Mouse (Mus musculus): ENCODE data around the gene Kansl2.

The Kansl2 gene

GRCm38 (mm10) chr15:98503317-98503716 lies 30.7 kb downstream of the Kansl2 start:
- no peak for DNase-seq (ENCODE audit: low read depth)

GRCm38 (mm10) chr15:98497631-98498030 lies 36.4 kb downstream of the Kansl2 start:
- no peak for DNase-seq (ENCODE audit: low read depth)

- no peak for DNase-seq (ENCODE audit: low read depth)
Observed at GRCm38 (mm10) chr15:98492102-98492501, 42.0 kb downstream of the Kansl2 start, which contains the start of gene Olfr279. Gene Olfr279, plus strand, starts transcription at chr15:98492402.

DNA sequence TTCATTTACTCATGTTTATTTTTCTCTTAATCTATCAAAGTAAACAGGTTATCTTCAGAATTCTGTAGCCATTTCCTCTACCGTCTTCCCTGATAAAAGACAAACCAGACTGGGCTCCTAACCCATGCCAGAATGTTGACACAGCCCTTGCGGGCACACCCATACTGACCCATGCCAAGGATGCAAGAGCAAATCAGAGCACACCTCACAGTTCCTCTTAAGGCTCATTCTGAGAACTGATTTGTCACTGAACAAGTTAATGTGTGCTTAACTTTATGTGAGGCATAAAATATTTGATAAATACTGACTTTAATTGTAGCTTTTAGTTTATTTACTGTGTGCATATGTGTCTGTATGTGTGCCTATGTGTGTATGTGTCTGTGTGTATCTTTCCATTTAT lies 42.7 kb downstream of the Kansl2 start:
- no peak for DNase-seq (ENCODE audit: low read depth)

GRCm38 (mm10) chr15:98486433-98487021 lies 47.5 kb downstream of the Kansl2 start:
- DNase-seq (ENCODE audit: low read depth): peak; percentile 49

- DNase-seq (ENCODE audit: low read depth): no peak
Observed at GRCm38 (mm10) chr15:98483907-98484886, 49.9 kb downstream of the Kansl2 start.

DNA sequence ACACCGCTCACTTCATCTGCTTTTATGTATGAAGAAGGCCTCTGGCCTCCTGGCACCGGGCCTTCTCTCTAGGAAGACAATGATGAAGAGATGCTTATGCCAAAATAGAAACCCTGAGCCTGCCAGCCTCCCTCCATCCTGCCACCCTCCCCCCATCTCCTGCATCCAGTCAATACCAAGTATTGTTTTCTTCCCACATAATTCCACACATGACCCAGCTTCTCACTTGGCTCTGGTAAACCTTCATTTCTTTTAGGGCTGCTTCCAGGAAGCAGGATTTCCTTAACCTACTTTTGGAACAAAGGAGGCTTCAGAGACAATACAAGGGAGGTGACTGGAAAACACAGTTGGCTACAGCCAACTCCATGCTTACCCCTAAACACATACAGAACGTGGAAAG lies 51.4 kb downstream of the Kansl2 start, which contains the start of gene Lalba:
TSS of gene Lalba (minus strand) at position 21 of the 400 bp plus-strand sequence.
- DNase-seq (ENCODE audit: low read depth): no peak

DNA sequence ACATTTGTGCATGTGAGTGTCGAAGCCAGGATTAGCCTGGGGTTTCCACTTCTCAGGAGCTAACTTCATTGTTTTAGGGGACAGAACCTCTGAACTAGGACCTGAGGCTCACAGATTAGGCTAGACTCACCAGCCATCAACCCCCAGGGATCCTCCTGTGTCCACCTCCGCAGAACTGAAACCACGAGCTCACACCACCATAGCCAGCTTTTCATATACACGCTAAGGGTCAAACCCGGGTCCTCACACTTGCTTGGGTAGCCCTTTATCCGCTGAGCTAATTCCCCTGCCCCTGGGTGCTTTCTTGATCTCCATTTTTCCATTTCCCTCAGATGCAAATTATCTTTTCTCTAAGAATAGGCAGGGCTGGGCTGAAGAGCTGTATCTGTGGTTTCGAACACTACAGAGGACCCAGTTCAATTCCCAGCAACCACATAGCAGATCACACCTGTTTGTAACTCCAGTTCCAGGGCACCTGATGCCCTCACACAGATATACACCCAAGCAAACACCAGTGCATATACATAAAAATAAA lies 54.4 kb downstream of the Kansl2 start:
- DNase-seq (ENCODE audit: low read depth): no peak

DNA sequence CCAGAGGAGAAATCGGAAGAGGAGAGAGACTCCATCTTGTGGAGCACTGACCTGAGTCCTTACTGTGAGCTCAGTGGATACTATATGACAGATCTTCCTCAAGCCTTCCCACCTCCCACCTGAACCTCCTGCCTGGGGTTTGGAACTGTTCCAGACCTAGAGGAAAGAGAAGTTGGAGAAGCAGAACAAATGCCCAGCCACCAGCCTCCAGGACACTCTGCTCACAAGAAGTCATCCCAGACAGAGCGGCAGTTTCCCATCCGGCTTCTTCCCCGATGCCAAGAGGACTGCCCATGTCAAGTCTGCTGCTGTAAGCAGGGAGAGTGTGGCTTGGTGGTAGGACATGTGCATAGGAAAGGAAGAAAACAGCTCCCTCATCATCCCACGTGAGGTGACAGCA lies 57.8 kb downstream of the Kansl2 start:
- DNase-seq (ENCODE audit: low read depth): no peak

DNA sequence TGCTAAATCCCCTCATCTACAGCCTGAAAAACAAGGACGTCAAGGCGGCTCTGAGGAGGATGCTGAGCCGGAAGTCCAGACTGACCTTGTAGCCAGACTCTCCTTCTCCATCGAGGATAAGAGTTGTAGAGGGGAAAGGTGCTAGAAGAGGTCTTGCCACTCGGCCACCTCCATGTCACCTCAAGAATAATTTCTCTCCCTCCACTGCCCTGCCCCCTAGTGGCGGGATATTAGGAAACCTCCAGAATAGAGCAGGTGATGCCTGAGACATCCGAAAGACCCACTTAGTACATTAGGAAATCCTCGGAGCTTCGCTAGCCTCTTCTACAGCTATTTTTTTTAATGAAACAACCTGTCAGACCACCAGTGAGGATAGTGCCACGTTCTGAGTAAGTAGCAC lies 58.7 kb downstream of the Kansl2 start:
- peak; percentile 46 for DNase-seq (ENCODE audit: low read depth)

- DNase-seq (ENCODE audit: low read depth): no peak
Observed at GRCm38 (mm10) chr15:98474958-98475357, 59.1 kb downstream of the Kansl2 start.

DNA sequence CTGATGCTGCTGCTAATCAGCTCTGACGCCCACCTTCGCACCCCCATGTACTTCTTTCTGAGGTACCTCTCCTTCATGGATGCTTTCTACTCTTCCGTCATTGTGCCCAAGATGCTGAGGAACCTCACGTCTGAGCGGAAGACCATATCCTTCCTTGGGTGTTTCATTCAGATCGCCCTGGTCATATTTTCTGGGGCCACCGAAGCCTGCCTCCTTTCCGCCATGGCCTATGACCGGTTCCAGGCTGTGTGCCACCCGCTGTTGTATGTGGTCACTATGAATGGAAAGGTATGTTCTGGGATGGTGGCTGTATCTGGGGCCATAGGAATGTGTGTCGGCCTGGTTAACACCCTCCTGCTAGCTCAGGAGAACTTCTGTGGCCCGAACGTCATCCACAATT lies 62.5 kb downstream of the Kansl2 start:
- DNase-seq (ENCODE audit: low read depth): no peak

DNA sequence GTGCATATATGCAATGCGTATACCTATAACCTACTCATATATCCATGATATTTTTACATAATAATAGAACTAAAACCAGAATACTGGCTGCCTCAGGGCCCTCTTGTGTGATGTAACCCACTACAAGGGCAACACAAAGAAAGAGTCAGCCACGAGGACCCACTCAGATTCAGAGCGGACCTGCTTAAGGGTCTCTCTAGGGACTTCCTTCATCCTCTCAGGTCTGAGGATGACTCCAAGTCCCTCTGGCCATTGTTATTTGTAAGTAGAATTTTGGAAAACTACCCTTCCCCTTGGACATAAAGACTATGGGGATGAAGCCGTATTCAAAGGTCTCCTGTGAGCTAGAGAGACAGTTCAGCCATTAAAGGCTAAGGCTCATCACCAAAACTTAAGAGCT lies 64.5 kb downstream of the Kansl2 start, which contains the start of gene OR5BS1P:
TSS of gene OR5BS1P (plus strand) at position 301 of the 400 bp plus-strand sequence.
- DNase-seq (ENCODE audit: low read depth): no peak
